Comparison of ENCODE assay signal across 8 mouse cellular contexts in genomic region chr3:97867221-97868023, GRCm38 (mm10). TPM values are rescaled to one million over a fixed set of nuclear protein-coding genes. Genes with fewer than 3 reads are reported as not detected.
DNase-seq lines count a peak whose midpoint lies in the region; ATAC-seq and TF ChIP-seq lines count a peak whose summit lies in the region.

No protein-coding gene starts in this region.

- H3K9ac ChIP-seq in heart, adult 2 months (ENCODE audit: low read depth, low read length) = peak overlapping the region; percentile 87
- peak overlapping the region; percentile 56 for H3K9ac ChIP-seq in kidney, embryonic 14.5 days (ENCODE audit: low read depth, low read length)
- peak overlapping the region; percentile 65 for H3K9ac ChIP-seq in stomach, embryonic 16.5 days (ENCODE audit: low read length)

- H3K4me3 ChIP-seq in brown adipose tissue, adult 24 weeks (ENCODE audit: insufficient read depth, low read depth, low read length) = peak overlapping the region; percentile 62
- H3K4me3 ChIP-seq in heart, adult 2 months = peak overlapping the region; percentile 58
- peak overlapping the region; percentile 49 for H3K4me3 ChIP-seq in kidney, embryonic 14.5 days (ENCODE audit: low read length)
- H3K4me3 ChIP-seq in stomach, embryonic 16.5 days (replicated peaks; ENCODE audit: low read length) = peak overlapping the region; percentile 49

- intact Hi-C loops in heart, adult 2 months (cut with DNase I) = loop anchor here (2.0 kb wide), 1 partner anchor 45 kb away; no protein-coding TSS in a partner anchor
- intact Hi-C loops in gastrocnemius, postnatal 36 days (cut with DNase I) = loop anchor here (5.0 kb wide), 1 partner anchor 40 kb away; no protein-coding TSS in a partner anchor

- no peak for TF ChIP-seq CTCF in heart, adult 2 months (IDR thresholded peaks at IDR 0.05)

- H3K27ac ChIP-seq in brown adipose tissue, adult 24 weeks (replicated peaks; ENCODE audit: low read depth, low read length) = no peak overlapping the region
- peak overlapping the region; percentile 88 for H3K27ac ChIP-seq in heart, adult 2 months
- no peak overlapping the region for H3K27ac ChIP-seq in kidney, embryonic 14.5 days (ENCODE audit: low read depth, low read length)
- H3K27ac ChIP-seq in stomach, embryonic 16.5 days (ENCODE audit: low read length) = no peak overlapping the region

- DNase-seq in left cerebral cortex, adult 18-20 months (ENCODE audit: low spot score in 2 of 2) = peak; percentile 51 to 69
- no peak for DNase-seq in left cerebral cortex, adult 11 months (ENCODE audit: low spot score)
- DNase-seq in heart, adult 2 months = peak; percentile 19 to 20
- DNase-seq in gastrocnemius, postnatal 36 days = no peak

- peak; percentile 60 for ATAC-seq in kidney, embryonic 14.5 days (ENCODE audit: low FRiP score, low TSS enrichment)
- peak; percentile 42; the same call in 1 of the 2 replicates for ATAC-seq in megakaryocyte progenitor cell, adult 5-6 weeks (replicated peaks; ENCODE audit: poor library complexity)
- peak; percentile 50 for ATAC-seq in stomach, embryonic 16.5 days (ENCODE audit: insufficient read depth, low FRiP score)

- no peaks in the 10 kb centered on the region; the same call in 1 of the 2 replicates for H3K27me3 ChIP-seq in heart, adult 2 months (ENCODE audit: control insufficient read depth, insufficient read depth, low read length)
- H3K27me3 ChIP-seq in kidney, embryonic 14.5 days (ENCODE audit: control insufficient read depth, insufficient read depth, low read length) = peaks cover 21% of the 10 kb centered on the region
- 0 out of 2 replicates have a peak, but pooled peaks cover 5% of the 10 kb centered on the region for H3K27me3 ChIP-seq in stomach, embryonic 16.5 days (ENCODE audit: control insufficient read depth, insufficient read depth, low read length)

- no peaks in the 10 kb centered on the region for H3K79me2 ChIP-seq in heart, adult 2 months (replicated peaks; ENCODE audit: control insufficient read depth, insufficient read depth, low read length)

- H3K4me1 ChIP-seq in brown adipose tissue, adult 24 weeks (ENCODE audit: control insufficient read depth, insufficient read depth, insufficient read length, low read length) = no peaks in the 10 kb centered on the region
- peaks cover 3% of the 10 kb centered on the region for H3K4me1 ChIP-seq in heart, adult 2 months (ENCODE audit: control insufficient read depth, insufficient read depth, low read length)
- 0 out of 2 replicates have a peak, but pooled peaks cover 6% of the 10 kb centered on the region for H3K4me1 ChIP-seq in kidney, embryonic 14.5 days (ENCODE audit: control insufficient read depth, insufficient read depth, low read length)
- peaks cover 12% of the 10 kb centered on the region; the same call in 1 of the 2 replicates for H3K4me1 ChIP-seq in stomach, embryonic 16.5 days (ENCODE audit: control insufficient read depth, insufficient read depth, low read length)

- peaks cover 2% of the 10 kb centered on the region; the same call in 1 of the 2 replicates for H3K36me3 ChIP-seq in heart, adult 2 months (ENCODE audit: control insufficient read depth, insufficient read depth, low read length)
- no peaks in the 10 kb centered on the region for H3K36me3 ChIP-seq in kidney, embryonic 14.5 days (ENCODE audit: control insufficient read depth, insufficient read depth, low read length)
- H3K36me3 ChIP-seq in stomach, embryonic 16.5 days (ENCODE audit: control insufficient read depth, insufficient read depth, low read length) = no peaks in the 10 kb centered on the region

- no peak for TF ChIP-seq EP300 in heart, adult 2 months (IDR thresholded peaks at IDR 0.05; ENCODE audit: insufficient read depth, low read depth, low read length)

- TF ChIP-seq POLR2A in heart, adult 2 months (IDR thresholded peaks at IDR 0.05; ENCODE audit: insufficient read depth, low read depth, low read length) = no peak

- WGBS in heart, adult 2 months = 2% methylated on average over 28 of the region's 28 CpGs
- WGBS in kidney, embryonic 14.5 days = 2% methylated on average over 28 of the region's 28 CpGs
- WGBS in stomach, embryonic 16.5 days = 5% methylated on average over 28 of the region's 28 CpGs

- H3K9me3 ChIP-seq in kidney, embryonic 14.5 days (ENCODE audit: control insufficient read depth, low read length) = no peaks in the 10 kb centered on the region
- no peaks in the 10 kb centered on the region for H3K9me3 ChIP-seq in stomach, embryonic 16.5 days (replicated peaks; ENCODE audit: control insufficient read depth, low read length)

- peak overlapping the region; percentile 93 for H3K4me2 ChIP-seq in kidney, embryonic 14.5 days (replicated peaks; ENCODE audit: low read depth, low read length)
- peak overlapping the region; percentile 93 for H3K4me2 ChIP-seq in stomach, embryonic 16.5 days (ENCODE audit: low read depth, low read length)

RNA-seq across cellular contexts. Expression of gene Pde4dip, which starts 21.1 kb away (rescaled TPM):
- 100 to 1,000 TPM; 207 to 211 TPM for total RNA-seq in left cerebral cortex, adult 18-20 months (2021)
- 54.7 and 64.1 TPM in 2 replicates for polyA plus RNA-seq in brown adipose tissue, adult 24 weeks (2012; ENCODE audit: insufficient read depth, insufficient read length, missing spikeins)
- 1,000 to 10,000 TPM; 1,629 to 1,897 TPM for total RNA-seq in heart, adult 2 months (2021)
- 1,061 and 1,297 TPM in 2 replicates for polyA plus RNA-seq in heart, adult 2 months (2012; rRNA removed)
- polyA plus RNA-seq in kidney, embryonic 14.5 days (2014; fragmentation: Nextera tagmentation; extraction: Ambion mirVana) = 10.7 and 22.1 TPM in 2 replicates
- total RNA-seq in megakaryocyte progenitor cell, adult 5-6 weeks (2015) = 4.7 and 4.8 TPM in 2 replicates
- 6.7 and 7.8 TPM in 2 replicates for total RNA-seq in megakaryocyte progenitor cell, adult 5-6 weeks (2017)
- polyA plus RNA-seq in stomach, embryonic 16.5 days (2015; fragmentation: Nextera tagmentation; extraction: Ambion mirVana) = 27.5 and 31.3 TPM in 2 replicates
- 1,000 to 10,000 TPM; 2,796 to 3,405 TPM for total RNA-seq in gastrocnemius, postnatal 36 days (2021)

RNA-seq across cellular contexts. Expression of gene Sec22b, which starts 33.6 kb away (rescaled TPM):
- total RNA-seq in left cerebral cortex, adult 18-20 months (2021) = 10 to 100 TPM; 80.0 to 82.9 TPM
- polyA plus RNA-seq in brown adipose tissue, adult 24 weeks (2012; ENCODE audit: insufficient read depth, insufficient read length, missing spikeins) = 53.2 and 65.3 TPM in 2 replicates
- total RNA-seq in heart, adult 2 months (2021) = 10 to 100 TPM; 44.9 to 51.8 TPM
- polyA plus RNA-seq in heart, adult 2 months (2012; rRNA removed) = 17.6 and 36.3 TPM in 2 replicates
- polyA plus RNA-seq in kidney, embryonic 14.5 days (2014; fragmentation: Nextera tagmentation; extraction: Ambion mirVana) = 120 and 136 TPM in 2 replicates
- 108 and 136 TPM in 2 replicates for total RNA-seq in megakaryocyte progenitor cell, adult 5-6 weeks (2015)
- 71.6 and 83.0 TPM in 2 replicates for total RNA-seq in megakaryocyte progenitor cell, adult 5-6 weeks (2017)
- 143 and 147 TPM in 2 replicates for polyA plus RNA-seq in stomach, embryonic 16.5 days (2015; fragmentation: Nextera tagmentation; extraction: Ambion mirVana)
- total RNA-seq in gastrocnemius, postnatal 36 days (2021) = 10 to 100 TPM; 22.0 to 24.0 TPM

Comparison
In these comparisons a context has a peak if more than half of its experiments do, and no peak if none do; other contexts are left out.
1. DNase-seq: peak in left cerebral cortex, adult 18-20 months (2 of 2) and heart, adult 2 months (2 of 2); none in left cerebral cortex, adult 11 months (single experiment) and gastrocnemius, postnatal 36 days (0 of 2).
2. RNA of gene Pde4dip, which starts 21.1 kb away (total RNA-seq): 2,796 to 3,405 TPM in gastrocnemius, postnatal 36 days, 1,629 to 1,897 TPM in heart, adult 2 months and 207 to 211 TPM in left cerebral cortex, adult 18-20 months; 4.7 to 7.8 TPM in megakaryocyte progenitor cell, adult 5-6 weeks; every median in the first group is over 10 times any median in the second.
3. Peak in every context shown above with its lines, with median percentiles within 50 percentile points of each other: H3K4me3 ChIP-seq, H3K9ac ChIP-seq and ATAC-seq.